Mouse (Mus musculus): ENCODE results near the gene Ankrd34a. TPM values are rescaled to one million over a fixed set of nuclear protein-coding genes. Genes with fewer than 3 reads are reported as not detected.
A peak's percentile ranks its signal among the peaks of the same experiment; 100 is the strongest.

The Ankrd34a gene
- polyA plus RNA-seq, 1 experiment from 2014 or later, result 4.4 TPM

DNA sequence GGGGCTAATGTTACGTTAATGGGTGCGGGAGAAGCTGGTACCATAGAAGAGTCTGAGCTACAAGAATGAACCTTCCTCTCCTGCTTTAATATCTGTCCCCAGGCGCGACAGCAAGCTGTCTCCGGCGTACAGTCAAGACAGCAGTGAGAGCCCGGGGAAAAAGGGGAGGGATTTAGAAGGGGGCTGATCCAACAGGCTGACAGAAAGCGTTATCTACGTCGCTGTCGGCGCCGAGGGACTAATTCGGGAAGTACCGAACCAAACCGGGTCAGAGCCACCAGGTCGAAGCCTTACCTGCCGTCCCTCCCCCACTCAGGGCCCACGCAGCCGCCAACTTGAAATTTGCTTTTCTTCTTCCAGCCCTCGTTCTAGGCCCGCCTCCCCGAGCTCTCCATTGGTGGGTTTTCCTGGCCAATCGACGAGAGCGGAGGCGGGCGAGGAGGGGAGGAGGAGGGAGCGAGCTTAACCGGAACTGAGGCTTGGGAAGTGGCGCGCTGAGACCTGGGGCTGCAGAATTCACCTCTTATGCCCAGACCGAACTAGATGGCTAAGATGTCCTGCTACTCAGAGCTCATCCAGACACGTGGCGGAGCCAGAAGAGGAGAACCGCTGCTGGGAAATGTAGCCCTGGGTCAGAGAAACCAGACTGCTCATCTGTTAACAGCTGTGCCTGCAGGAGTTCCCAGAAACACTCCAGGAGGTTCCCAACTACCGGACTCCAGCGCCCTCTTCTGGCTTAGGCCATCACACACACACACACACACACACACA is 2.5 kb upstream of the Ankrd34a start, which contains the start of gene Polr3gl:
Gene Polr3gl (minus strand): TSS at position 392 of the 771 bp plus-strand sequence.
- peak; percentile 87 for ATAC-seq (ENCODE audit: low FRiP score)
- H3K4me1 ChIP-seq, result peaks cover 50% of the 10 kb centered on the region
- H3K4me2 ChIP-seq, result peak within 1 kb of the TSS; percentile 77
- peak within 1 kb of the TSS; percentile 88 for H3K27ac ChIP-seq
- peak within 1 kb of the TSS; percentile 62 for H3K4me3 ChIP-seq (replicated peaks)
- whole genome bisulfite sequencing, result under 1% methylated on average over 37 of the region's 38 CpGs
- peak within 1 kb of the TSS; percentile 64 for H3K9ac ChIP-seq
- H3K27me3 ChIP-seq, result peaks cover 30% of the 10 kb centered on the region
- no peaks in the 10 kb centered on the region for H3K36me3 ChIP-seq (replicated peaks)
- no peaks in the 10 kb centered on the region for H3K9me3 ChIP-seq

DNA sequence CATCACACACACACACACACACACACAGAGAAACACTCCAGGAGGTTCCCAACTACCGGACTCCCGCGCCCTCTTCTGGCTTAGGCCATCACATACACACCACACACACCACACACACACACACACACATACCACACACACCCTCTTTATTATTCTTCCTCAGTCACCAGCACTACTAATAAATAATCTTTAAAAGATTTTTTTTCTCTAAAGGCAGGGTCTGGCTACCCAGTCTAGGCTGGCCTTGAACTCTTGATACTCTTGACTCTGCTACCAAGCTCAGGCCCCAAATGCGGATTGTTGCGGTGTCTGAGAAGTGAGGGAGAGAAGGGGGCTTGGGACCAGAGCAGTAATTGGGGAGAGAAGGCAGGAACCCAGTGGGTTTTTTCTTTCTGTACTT is 1.6 kb upstream of the Ankrd34a start:
- Histone ChIP-seq H3K4me1 (peaks cover 58% of the 10 kb centered on the region), H3K9me3 (no peaks in the 10 kb centered on the region), H3K4me2 (no peak overlapping the region), H3K4me3 (replicated peaks) (no peak overlapping the region), H3K36me3 (replicated peaks) (no peaks in the 10 kb centered on the region), H3K27ac (no peak overlapping the region), H3K9ac (no peak overlapping the region), H3K27me3 (peaks cover 37% of the 10 kb centered on the region)
- ATAC-seq (ENCODE audit: low FRiP score), result no peak
- WGBS, result 78% methylated on average over 5 of the region's 5 CpGs

DNA sequence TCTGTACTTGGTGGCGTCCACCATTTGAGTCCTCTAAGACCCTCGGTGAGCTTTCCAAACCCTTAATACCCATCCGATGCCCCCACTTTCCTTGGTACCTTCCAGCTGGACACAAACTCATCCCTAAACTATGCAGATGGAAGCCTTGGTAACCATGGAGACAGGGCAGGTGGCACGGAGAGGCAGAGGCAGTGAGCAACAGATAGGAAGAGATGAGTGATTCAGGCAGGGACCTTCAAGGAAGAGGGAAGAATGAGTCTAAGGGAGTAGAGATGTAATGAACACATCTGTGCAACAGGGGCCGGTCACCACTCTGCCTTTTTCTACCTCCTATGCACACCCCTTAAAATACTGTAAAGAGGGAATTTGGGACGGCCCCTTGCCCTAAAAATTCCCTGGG is 775 bp upstream of the Ankrd34a start:
- WGBS, result 17% methylated on average over 6 of the region's 6 CpGs
- no peak for ATAC-seq (ENCODE audit: low FRiP score)
- H3K27ac ChIP-seq, result no peak overlapping the region
- peak overlapping the region; percentile 49; the same call in 1 of the 2 replicates for H3K4me3 ChIP-seq (replicated peaks)
- no peaks in the 10 kb centered on the region for H3K9me3 ChIP-seq
- H3K4me1 ChIP-seq, result peaks cover 65% of the 10 kb centered on the region
- peak overlapping the region; percentile 95 for H3K4me2 ChIP-seq
- no peaks in the 10 kb centered on the region for H3K36me3 ChIP-seq (replicated peaks)
- peaks cover 37% of the 10 kb centered on the region for H3K27me3 ChIP-seq
- no peak overlapping the region; the same call in 1 of the 2 replicates for H3K9ac ChIP-seq

DNA sequence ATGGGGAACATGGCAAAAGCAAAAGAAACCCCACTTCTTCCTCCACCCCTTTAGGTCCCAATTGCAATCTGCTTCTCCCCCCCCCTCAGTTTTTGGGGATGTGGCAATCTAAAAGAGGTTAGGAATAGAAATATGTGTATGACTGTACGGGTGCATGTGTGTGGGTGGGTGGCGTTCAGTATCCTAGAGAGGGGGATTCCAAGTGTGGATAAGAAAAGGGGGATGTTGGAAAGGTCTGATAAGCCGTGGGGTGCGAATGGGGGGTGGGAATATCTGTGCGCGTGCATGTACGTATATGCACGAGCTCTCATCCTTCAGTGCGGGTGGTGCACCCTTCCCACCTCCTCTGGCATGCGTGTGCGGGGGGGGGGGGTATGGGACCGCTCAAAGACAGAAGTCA is 419 bp downstream of the Ankrd34a start:
- Histone ChIP-seq H3K27me3 (peaks cover 37% of the 10 kb centered on the region), H3K9ac (peak overlapping the region; percentile 72), H3K4me2 (peak overlapping the region; percentile 95), H3K4me3 (replicated peaks) (peak overlapping the region; percentile 49), H3K9me3 (no peaks in the 10 kb centered on the region), H3K27ac (no peak overlapping the region), H3K36me3 (replicated peaks) (no peaks in the 10 kb centered on the region), H3K4me1 (peaks cover 67% of the 10 kb centered on the region)
- 2% methylated on average over 10 of the region's 12 CpGs for WGBS
- ATAC-seq (ENCODE audit: low FRiP score), result no peak

DNA sequence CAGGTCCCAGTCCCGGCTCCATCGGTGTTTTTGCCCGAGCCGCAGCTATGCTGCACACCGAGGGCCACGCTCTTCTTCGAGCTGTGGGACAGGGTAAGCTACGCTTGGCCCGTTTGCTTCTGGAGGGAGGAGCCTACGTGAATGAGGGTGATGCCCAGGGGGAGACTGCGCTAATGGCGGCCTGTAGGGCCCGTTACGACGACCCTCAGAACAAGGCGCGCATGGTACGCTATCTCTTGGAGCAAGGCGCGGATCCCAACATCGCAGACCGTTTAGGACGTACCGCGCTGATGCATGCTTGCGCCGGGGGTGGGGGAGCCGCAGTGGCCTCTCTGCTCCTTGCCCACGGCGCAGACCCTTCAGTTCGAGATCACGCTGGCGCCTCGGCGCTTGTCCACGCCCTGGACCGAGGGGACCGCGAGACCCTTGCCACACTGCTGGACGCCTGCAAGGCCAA is 1.0 kb downstream of the Ankrd34a start:
- H3K9me3 ChIP-seq, result no peaks in the 10 kb centered on the region
- peak overlapping the region; percentile 95 for H3K4me2 ChIP-seq
- ATAC-seq (ENCODE audit: low FRiP score), result 0 out of 2 replicates have a peak, but pooled peaks have one; percentile 2
- H3K27me3 ChIP-seq, result peaks cover 37% of the 10 kb centered on the region
- peak overlapping the region; percentile 36; the same call in 1 of the 2 replicates for H3K27ac ChIP-seq
- under 1% methylated on average over 40 of the region's 40 CpGs for WGBS
- peak overlapping the region; percentile 49 for H3K4me3 ChIP-seq (replicated peaks)
- H3K36me3 ChIP-seq (replicated peaks), result no peaks in the 10 kb centered on the region
- H3K4me1 ChIP-seq, result peaks cover 68% of the 10 kb centered on the region
- H3K9ac ChIP-seq, result peak overlapping the region; percentile 72

DNA sequence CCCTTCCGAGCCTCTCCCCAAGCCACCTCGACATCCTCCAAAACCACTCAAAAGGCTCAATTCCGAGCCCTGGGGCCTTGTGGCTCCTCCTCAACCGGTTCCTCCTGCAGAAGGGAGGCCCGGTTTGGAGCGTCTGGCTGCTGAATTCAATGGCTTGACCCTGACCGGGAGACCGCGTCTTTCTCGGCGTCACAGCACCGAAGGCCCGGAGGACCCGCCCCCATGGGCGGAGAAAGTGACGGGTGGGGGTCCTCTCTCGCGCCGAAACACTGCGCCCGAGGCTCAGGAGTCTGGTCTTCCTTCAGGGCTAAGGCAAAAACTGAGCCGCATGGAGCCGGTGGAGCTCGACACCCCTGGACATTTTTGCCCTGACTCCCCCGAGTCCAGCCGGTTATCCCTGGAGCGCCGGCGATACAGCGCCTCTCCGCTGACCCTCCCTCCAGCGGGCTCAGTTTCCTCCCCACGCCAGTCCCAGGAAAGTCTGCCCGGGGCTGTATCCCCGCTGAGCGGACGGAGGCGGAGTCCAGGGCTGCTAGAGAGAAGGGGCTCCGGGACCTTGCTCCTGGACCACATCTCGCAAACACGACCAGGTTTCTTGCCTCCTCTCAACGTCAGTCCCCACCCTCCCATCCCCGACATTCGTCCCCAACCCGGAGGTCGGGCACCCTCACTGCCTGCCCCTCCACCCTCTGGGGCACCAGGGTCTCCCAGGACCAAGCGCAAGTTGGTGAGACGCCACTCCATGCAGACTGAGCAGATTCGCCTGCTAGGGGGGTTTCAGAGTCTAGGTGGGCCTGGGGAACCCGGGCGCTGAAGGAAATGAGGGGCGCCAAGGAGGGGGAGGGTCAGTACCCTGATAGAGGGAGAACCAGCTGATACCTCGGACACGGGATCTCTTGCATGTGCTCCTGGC is 2.0 kb downstream of the Ankrd34a start:
- no peaks in the 10 kb centered on the region for H3K9me3 ChIP-seq
- 2% methylated on average over 51 of the region's 54 CpGs for WGBS
- peak overlapping the region; percentile 72 for H3K9ac ChIP-seq
- no peak for ATAC-seq (ENCODE audit: low FRiP score)
- peak overlapping the region; percentile 49 for H3K4me3 ChIP-seq (replicated peaks)
- peaks cover 68% of the 10 kb centered on the region for H3K4me1 ChIP-seq
- peak overlapping the region; percentile 13; the same call in 1 of the 2 replicates for H3K27ac ChIP-seq
- peak overlapping the region; percentile 95 for H3K4me2 ChIP-seq
- H3K27me3 ChIP-seq, result peaks cover 37% of the 10 kb centered on the region
- no peaks in the 10 kb centered on the region for H3K36me3 ChIP-seq (replicated peaks)

DNA sequence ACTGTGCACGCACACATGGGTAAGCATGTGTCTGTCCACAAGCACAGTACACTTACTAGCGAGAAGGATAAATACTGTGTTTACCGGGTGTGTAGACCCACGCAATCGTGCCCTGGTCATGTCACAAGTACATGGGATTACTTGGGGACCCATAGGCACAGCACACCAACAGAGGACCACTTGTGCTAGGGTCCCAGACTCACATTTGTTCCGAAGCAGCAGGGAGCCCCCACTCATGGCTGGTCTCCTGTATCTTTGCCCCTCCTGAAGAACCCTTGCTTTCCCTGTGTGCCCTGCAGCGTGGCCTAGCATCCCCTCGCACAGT is 2.6 kb downstream of the Ankrd34a start:
- Histone ChIP-seq H3K27ac (no peak overlapping the region), H3K4me2 (peak overlapping the region; percentile 95)

DNA sequence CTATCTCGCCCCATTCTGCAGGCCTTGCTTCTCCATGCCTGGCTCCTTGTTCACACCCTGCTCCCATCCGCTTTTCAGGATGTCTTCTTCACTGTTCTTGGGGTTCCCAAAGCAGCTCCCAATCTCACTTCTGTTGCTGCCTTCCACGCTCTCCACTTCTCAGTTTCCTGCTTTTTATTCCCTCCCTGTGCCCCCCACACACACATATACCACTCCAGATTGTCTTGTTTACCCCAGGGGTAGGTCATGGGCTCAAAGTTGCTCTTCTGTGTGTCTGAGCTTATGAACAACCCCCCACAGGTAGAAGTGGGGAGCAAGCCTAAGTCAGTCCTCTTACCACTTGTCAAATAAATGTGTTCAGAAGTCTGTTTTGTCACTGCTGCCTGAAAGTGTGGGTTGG is 3.0 kb downstream of the Ankrd34a start:
- no peaks in the 10 kb centered on the region for H3K9me3 ChIP-seq
- no peaks in the 10 kb centered on the region for H3K36me3 ChIP-seq (replicated peaks)
- no peak overlapping the region for H3K9ac ChIP-seq
- peaks cover 37% of the 10 kb centered on the region for H3K27me3 ChIP-seq
- H3K27ac ChIP-seq, result no peak overlapping the region
- WGBS, result 59% methylated on average over 3 of the region's 3 CpGs
- H3K4me1 ChIP-seq, result peaks cover 78% of the 10 kb centered on the region
- 0 out of 2 replicates have a peak overlapping the region, but pooled peaks have one; percentile 95 for H3K4me2 ChIP-seq
- H3K4me3 ChIP-seq (replicated peaks), result no peak overlapping the region
- no peak for ATAC-seq (ENCODE audit: low FRiP score)

More for the DNA sequence above, 2.6 kb downstream of the Ankrd34a start:
- H3K9ac ChIP-seq, result peak overlapping the region; percentile 72; the same call in 1 of the 2 replicates
- peaks cover 74% of the 10 kb centered on the region for H3K4me1 ChIP-seq
- no peaks in the 10 kb centered on the region for H3K36me3 ChIP-seq (replicated peaks)
- peak overlapping the region; percentile 49 for H3K4me3 ChIP-seq (replicated peaks)
- H3K27me3 ChIP-seq, result peaks cover 37% of the 10 kb centered on the region
- no peak for ATAC-seq (ENCODE audit: low FRiP score)
- 48% methylated on average over 8 of the region's 8 CpGs for WGBS
- no peaks in the 10 kb centered on the region for H3K9me3 ChIP-seq

DNA sequence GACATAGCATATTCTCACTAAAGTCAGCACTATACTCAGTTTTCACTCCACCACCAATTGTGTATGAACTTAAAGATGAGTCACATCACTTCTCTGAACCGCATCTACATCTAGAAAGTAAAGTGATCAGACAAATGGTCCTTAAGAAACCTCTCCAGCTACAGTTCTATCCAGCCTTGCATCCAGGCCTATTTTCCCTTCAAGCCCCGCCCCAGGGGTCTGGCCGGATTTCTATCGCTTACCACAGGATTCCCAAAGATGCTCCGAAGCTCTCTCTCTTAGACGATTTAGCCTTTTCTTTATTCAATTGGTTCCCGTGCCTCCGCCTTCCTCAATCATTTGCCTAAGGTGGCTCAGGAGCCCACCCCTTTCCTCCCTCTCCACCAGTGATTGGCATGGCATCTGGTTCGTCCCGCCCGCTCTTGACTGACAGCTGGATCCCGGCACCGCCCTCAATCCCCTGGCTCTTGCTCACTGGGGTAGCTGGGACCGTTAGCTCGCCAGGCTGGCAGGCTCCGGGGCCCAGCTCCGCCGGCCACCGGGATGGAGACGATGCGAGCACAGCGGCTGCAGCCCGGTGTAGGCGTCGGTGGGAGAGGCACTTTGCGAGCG is 4.3 kb downstream of the Ankrd34a start, which contains the start of gene Lix1l:
Gene Lix1l (plus strand): TSS at position 511 of the 612 bp plus-strand sequence.
- peaks cover 80% of the 10 kb centered on the region for H3K4me1 ChIP-seq
- H3K36me3 ChIP-seq (replicated peaks), result no peaks in the 10 kb centered on the region
- peaks cover 25% of the 10 kb centered on the region for H3K27me3 ChIP-seq
- ATAC-seq (ENCODE audit: low FRiP score), result peak; percentile 95
- peak within 1 kb of the TSS; percentile 62 for H3K4me2 ChIP-seq
- under 1% methylated on average over 27 of the region's 27 CpGs for WGBS
- H3K27ac ChIP-seq, result peak within 1 kb of the TSS; percentile 96
- H3K9me3 ChIP-seq, result no peaks in the 10 kb centered on the region
- peak within 1 kb of the TSS; percentile 96 for H3K4me3 ChIP-seq (replicated peaks)
- peak within 1 kb of the TSS; percentile 97 for H3K9ac ChIP-seq

DNA sequence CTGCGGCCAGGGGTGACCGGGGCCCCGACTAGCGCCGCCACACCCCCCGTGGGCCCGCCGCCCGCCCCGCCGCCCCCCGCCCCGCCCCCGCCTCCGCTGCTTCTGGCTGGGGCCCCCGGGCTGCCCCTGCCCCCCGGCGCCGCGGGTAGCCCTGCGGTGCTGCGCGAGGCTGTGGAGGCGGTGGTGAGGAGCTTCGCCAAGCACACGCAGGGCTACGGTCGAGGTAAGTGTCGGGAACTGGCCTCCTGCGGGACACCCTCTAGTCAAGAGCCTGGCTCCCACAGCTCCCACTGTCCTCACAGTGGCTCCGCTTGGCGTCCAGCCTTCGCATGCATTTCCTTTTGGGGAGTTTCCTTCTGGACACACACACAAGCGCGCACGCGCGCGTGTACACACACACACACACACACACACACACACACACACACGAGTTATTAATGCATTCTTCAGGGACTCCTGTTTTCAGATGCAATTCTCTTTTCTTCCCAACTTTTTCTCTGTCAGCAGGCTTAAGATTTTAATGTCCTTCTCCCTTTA is 4.9 kb downstream of the Ankrd34a start:
- Histone ChIP-seq H3K27me3 (peaks cover 20% of the 10 kb centered on the region), H3K27ac (peak overlapping the region; percentile 96), H3K4me3 (replicated peaks) (peak overlapping the region; percentile 96), H3K9me3 (no peaks in the 10 kb centered on the region), H3K4me1 (peaks cover 77% of the 10 kb centered on the region), H3K36me3 (replicated peaks) (no peaks in the 10 kb centered on the region), H3K9ac (peak overlapping the region; percentile 97), H3K4me2 (peak overlapping the region; percentile 62)
- under 1% methylated on average over 22 of the region's 40 CpGs for WGBS
- peak; percentile 63 for ATAC-seq (ENCODE audit: low FRiP score)

DNA sequence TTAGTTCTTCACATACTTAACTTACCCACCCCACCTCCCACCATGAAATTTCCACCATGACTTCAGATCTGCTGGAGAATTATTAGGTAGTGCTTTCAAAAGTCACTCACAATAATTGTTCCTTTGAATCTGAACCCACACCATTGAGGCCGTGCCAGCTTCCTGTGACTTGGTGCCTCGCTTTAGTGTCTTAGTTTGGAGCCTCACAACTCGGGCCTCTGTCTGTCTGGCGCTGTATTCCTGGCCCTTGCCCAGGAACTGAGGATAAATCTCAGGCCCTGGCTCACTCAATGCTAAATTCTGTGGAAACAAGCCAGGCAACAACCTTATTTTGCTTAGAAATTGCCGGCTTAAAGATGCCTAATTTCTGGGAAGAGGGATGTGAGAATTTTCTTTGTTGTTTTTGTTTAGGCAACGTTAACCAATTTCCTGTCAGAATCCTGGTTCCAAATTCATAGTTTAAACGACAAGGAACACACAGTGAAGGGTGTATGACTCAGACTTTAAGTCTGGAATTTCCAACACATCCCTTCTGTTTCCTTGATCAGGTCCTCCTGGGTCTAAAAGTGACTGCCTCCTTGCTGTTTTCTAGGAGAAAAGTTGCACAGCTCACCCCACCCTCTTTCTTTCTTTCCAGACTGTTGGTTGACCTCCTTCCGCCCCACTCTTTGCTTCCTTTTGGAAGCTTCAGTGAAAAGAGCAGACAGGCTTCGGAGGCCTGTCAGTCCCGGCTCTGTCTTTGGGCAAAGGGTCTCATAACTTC is 5.7 kb downstream of the Ankrd34a start:
- Histone ChIP-seq H3K27ac (peak overlapping the region; percentile 96), H3K9me3 (no peaks in the 10 kb centered on the region), H3K4me1 (peaks cover 69% of the 10 kb centered on the region)

More for the DNA sequence above, 5.7 kb downstream of the Ankrd34a start:
- ATAC-seq (ENCODE audit: low FRiP score), result no peak
- Histone ChIP-seq H3K4me3 (replicated peaks) (peak overlapping the region; percentile 96), H3K27me3 (peaks cover 12% of the 10 kb centered on the region), H3K4me2 (peak overlapping the region; percentile 62), H3K9ac (peak overlapping the region; percentile 97), H3K36me3 (replicated peaks) (no peaks in the 10 kb centered on the region)
- 19% methylated on average over 10 of the region's 10 CpGs for WGBS
